Mouse (Mus musculus): ENCODE results near the gene Mosmo. TPM values are rescaled to one million over a fixed set of nuclear protein-coding genes. Genes with fewer than 3 reads are reported as not detected.

Gene Mosmo
- polyA plus RNA-seq, 1 experiment = 23.3 TPM

DNA sequence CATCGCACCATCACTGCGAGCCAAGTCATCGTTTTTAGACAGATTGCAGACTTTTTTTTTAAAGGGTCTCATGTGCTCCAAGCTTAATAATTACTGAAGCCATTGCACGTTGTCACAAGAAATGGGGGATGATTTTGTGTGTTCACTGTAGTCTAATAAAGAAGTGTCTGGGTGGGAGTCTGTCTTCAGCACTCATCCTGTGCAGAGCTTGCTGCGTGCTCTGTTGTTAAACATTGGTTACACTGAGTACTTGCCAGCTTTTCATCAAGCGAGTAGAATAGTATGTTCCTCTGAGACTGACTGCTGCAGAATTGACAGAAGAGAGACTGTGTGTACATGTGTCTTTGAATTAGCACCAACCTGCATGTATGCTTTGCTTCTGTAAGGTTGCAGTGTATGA, 7.8 kb downstream of the Mosmo start:
- Histone ChIP-seq H3K36me3 (ENCODE audit: control insufficient read depth, insufficient read depth) (no peaks in the 10 kb centered on the region), H3K79me2 (ENCODE audit: control insufficient read depth, insufficient read depth) (peaks cover 83% of the 10 kb centered on the region), H3K4me3 (no peak overlapping the region), H3ac (ENCODE audit: control insufficient read depth, insufficient read length) (no peak overlapping the region), H3K27me3 (ENCODE audit: control insufficient read depth, insufficient read depth, insufficient read length) (no peaks in the 10 kb centered on the region), H3K4me2 (ENCODE audit: low read depth) (peak overlapping the region; percentile 28)
- TF ChIP-seq TCF12 (IDR thresholded peaks at IDR 0.05; ENCODE audit: insufficient read depth, poor library complexity, severe bottlenecking) = no peak
- no peak for TF ChIP-seq E2F4 (IDR thresholded peaks at IDR 0.05; ENCODE audit: insufficient read depth)
- no peak for TF ChIP-seq POLR2A (IDR thresholded peaks at IDR 0.05; ENCODE audit: insufficient read length, low read depth)
- TF ChIP-seq REST (IDR thresholded peaks at IDR 0.05; ENCODE audit: insufficient read depth, insufficient read length) = no peak
- TF ChIP-seq CEBPB (IDR thresholded peaks at IDR 0.05; ENCODE audit: insufficient read depth, poor library complexity, severe bottlenecking) = no peak
- no peak for TF ChIP-seq USF1 (IDR thresholded peaks at IDR 0.05; ENCODE audit: low read depth)
- TF ChIP-seq MAX (IDR thresholded peaks at IDR 0.05; ENCODE audit: low read depth) = no peak
- TF ChIP-seq TCF3 (IDR thresholded peaks at IDR 0.05; ENCODE audit: insufficient read length, low read depth) = no peak
- TF ChIP-seq POLR2AphosphoS2 (IDR thresholded peaks at IDR 0.05; ENCODE audit: insufficient read length, low read depth) = no peak
- no peak for TF ChIP-seq MYOD1 (IDR thresholded peaks at IDR 0.05; ENCODE audit: control insufficient read depth in 1 of 3, insufficient read length in 2 of 3, low read depth in 2 of 3)
- TF ChIP-seq MYOG (IDR thresholded peaks at IDR 0.05; ENCODE audit: control insufficient read depth in 1 of 3, insufficient read depth in 1 of 3, insufficient read length in 2 of 3, low read depth in 2 of 3) = no peak
- TF ChIP-seq SRF (IDR thresholded peaks at IDR 0.05; ENCODE audit: control insufficient read depth, insufficient read length, low read depth) = no peak

DNA sequence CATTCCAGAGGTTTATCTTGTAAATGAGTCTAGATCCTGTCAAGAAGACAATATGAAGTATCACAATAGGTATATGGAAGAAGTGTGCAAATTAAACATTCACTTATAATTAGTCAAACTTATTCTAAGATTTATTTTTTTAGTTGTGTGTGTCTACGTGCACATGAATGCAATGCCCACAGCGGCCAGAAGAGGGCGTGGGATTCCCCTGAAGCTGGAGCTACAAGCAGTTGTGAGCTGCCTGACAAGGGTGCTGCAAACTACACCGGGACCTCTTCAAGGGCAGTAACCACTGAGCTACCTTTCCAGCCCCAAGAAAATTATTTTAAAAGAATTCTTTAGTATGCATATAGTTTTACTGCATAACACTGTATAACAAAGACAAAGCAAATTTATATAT, 13.2 kb downstream of the Mosmo start:
- Histone ChIP-seq H3ac (ENCODE audit: control insufficient read depth, insufficient read length) (no peak overlapping the region), H3K4me3 (no peak overlapping the region), H3K79me2 (ENCODE audit: control insufficient read depth, insufficient read depth) (peaks cover 65% of the 10 kb centered on the region), H3K4me2 (ENCODE audit: low read depth) (no peak overlapping the region), H3K36me3 (ENCODE audit: control insufficient read depth, insufficient read depth) (no peaks in the 10 kb centered on the region), H3K27me3 (ENCODE audit: control insufficient read depth, insufficient read depth, insufficient read length) (no peaks in the 10 kb centered on the region)
- TF ChIP-seq SRF (IDR thresholded peaks at IDR 0.05; ENCODE audit: control insufficient read depth, insufficient read length, low read depth) (no peak), TCF3 (IDR thresholded peaks at IDR 0.05; ENCODE audit: insufficient read length, low read depth) (no peak), REST (IDR thresholded peaks at IDR 0.05; ENCODE audit: insufficient read depth, insufficient read length) (no peak), CEBPB (IDR thresholded peaks at IDR 0.05; ENCODE audit: insufficient read depth, poor library complexity, severe bottlenecking) (no peak), MAX (IDR thresholded peaks at IDR 0.05; ENCODE audit: low read depth) (no peak), MYOD1 (IDR thresholded peaks at IDR 0.05; ENCODE audit: control insufficient read depth in 1 of 3, insufficient read length in 2 of 3, low read depth in 2 of 3) (no peak), POLR2A (IDR thresholded peaks at IDR 0.05; ENCODE audit: insufficient read length, low read depth) (no peak), TCF12 (IDR thresholded peaks at IDR 0.05; ENCODE audit: insufficient read depth, poor library complexity, severe bottlenecking) (no peak), USF1 (IDR thresholded peaks at IDR 0.05; ENCODE audit: low read depth) (no peak)

DNA sequence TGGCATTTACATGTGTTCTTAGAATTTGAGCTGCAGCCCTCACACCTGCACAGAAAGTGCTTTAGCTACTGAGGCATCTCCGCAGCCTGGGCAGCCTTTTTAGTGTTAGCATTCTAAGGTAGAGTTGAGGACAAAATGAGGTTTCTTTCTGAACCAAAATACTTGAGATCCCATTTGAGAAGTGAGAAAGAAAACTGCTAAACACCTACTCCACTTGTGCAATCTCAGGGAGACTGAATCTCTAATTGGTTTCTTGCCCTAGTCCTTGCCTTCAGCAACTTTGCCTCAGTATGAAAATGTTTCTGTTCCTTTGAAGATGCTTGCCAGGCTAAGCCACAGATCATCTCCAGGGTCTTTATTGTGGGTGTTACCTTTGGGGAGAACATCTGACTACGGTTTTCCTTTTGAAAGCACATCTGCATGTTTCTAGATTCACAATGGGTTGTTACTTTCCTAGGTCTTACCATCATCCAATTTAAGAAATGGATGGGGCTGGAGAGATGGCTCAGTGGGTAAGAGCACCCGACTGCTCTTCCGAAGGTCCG, 16.5 kb downstream of the Mosmo start:
- no peaks in the 10 kb centered on the region for H3K36me3 ChIP-seq (ENCODE audit: control insufficient read depth, insufficient read depth)
- peaks cover 59% of the 10 kb centered on the region for H3K79me2 ChIP-seq (ENCODE audit: control insufficient read depth, insufficient read depth)
- H3K4me3 ChIP-seq = no peak overlapping the region
- no peaks in the 10 kb centered on the region for H3K27me3 ChIP-seq (ENCODE audit: control insufficient read depth, insufficient read depth, insufficient read length)
- TF ChIP-seq E2F4 (IDR thresholded peaks at IDR 0.05; ENCODE audit: insufficient read depth) = no peak
- no peak for TF ChIP-seq MYOD1 (IDR thresholded peaks at IDR 0.05; ENCODE audit: control insufficient read depth in 1 of 3, insufficient read length in 2 of 3, low read depth in 2 of 3)
- H3ac ChIP-seq (ENCODE audit: control insufficient read depth, insufficient read length) = no peak overlapping the region
- H3K4me2 ChIP-seq (ENCODE audit: low read depth) = no peak overlapping the region

DNA sequence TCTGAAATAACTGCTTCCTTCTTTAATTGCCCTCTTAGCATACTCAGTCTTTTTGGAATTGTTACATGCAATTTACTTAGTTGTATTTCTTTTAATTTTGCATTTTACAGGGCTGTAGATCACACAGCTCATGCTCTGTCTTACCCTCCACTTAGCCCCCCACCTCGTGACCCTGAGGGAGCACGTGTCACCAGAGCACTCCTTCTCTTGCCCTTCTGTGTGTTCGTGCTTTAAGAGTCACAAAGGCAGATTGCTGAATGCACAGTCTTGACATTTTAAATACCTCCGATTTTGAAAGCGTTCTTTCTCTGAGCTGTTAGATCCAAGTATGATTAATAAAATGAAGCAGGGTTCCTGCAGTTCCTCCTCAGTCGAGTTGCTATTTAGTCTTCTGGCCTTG, 17.8 kb downstream of the Mosmo start:
- no peaks in the 10 kb centered on the region for H3K27me3 ChIP-seq (ENCODE audit: control insufficient read depth, insufficient read depth, insufficient read length)
- no peak overlapping the region for H3ac ChIP-seq (ENCODE audit: control insufficient read depth, insufficient read length)
- H3K36me3 ChIP-seq (ENCODE audit: control insufficient read depth, insufficient read depth) = no peaks in the 10 kb centered on the region
- H3K79me2 ChIP-seq (ENCODE audit: control insufficient read depth, insufficient read depth) = peaks cover 59% of the 10 kb centered on the region
- no peak overlapping the region for H3K4me3 ChIP-seq
- TF ChIP-seq POLR2AphosphoS2 (IDR thresholded peaks at IDR 0.05; ENCODE audit: insufficient read length, low read depth) = no peak
- TF ChIP-seq MYOD1 (IDR thresholded peaks at IDR 0.05; ENCODE audit: control insufficient read depth in 1 of 3, insufficient read length in 2 of 3, low read depth in 2 of 3) = no peak
- TF ChIP-seq TCF3 (IDR thresholded peaks at IDR 0.05; ENCODE audit: insufficient read length, low read depth) = no peak
- TF ChIP-seq USF1 (IDR thresholded peaks at IDR 0.05; ENCODE audit: low read depth) = no peak
- TF ChIP-seq E2F4 (IDR thresholded peaks at IDR 0.05; ENCODE audit: insufficient read depth) = no peak
- no peak for TF ChIP-seq SRF (IDR thresholded peaks at IDR 0.05; ENCODE audit: control insufficient read depth, insufficient read length, low read depth)
- TF ChIP-seq MAX (IDR thresholded peaks at IDR 0.05; ENCODE audit: low read depth) = no peak
- TF ChIP-seq TCF12 (IDR thresholded peaks at IDR 0.05; ENCODE audit: insufficient read depth, poor library complexity, severe bottlenecking) = no peak
- TF ChIP-seq CEBPB (IDR thresholded peaks at IDR 0.05; ENCODE audit: insufficient read depth, poor library complexity, severe bottlenecking) = no peak
- TF ChIP-seq REST (IDR thresholded peaks at IDR 0.05; ENCODE audit: insufficient read depth, insufficient read length) = no peak
- TF ChIP-seq MYOG (IDR thresholded peaks at IDR 0.05; ENCODE audit: control insufficient read depth in 1 of 3, insufficient read depth in 1 of 3, insufficient read length in 2 of 3, low read depth in 2 of 3) = no peak
- TF ChIP-seq POLR2A (IDR thresholded peaks at IDR 0.05; ENCODE audit: insufficient read length, low read depth) = no peak
- H3K4me2 ChIP-seq (ENCODE audit: low read depth) = no peak overlapping the region

DNA sequence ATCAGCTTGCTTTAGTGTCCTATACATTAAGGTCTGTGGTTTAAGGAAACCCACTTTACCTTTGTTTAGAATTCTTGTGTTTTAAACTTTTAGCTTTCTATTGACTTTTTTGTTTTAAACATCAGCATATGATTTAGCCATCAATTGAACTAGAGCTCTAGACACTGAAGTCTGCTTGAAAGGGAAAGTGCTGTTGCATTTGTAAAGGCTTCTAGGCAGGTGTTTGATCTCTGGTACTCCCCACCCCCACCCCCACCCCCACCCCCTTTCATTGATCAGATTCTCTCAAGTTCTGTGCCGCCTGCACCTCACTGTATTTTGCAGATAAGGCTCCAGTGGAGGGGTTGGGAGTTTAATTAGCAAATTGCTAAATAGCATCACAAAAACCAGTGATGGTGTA, 18.2 kb downstream of the Mosmo start:
- no peaks in the 10 kb centered on the region for H3K27me3 ChIP-seq (ENCODE audit: control insufficient read depth, insufficient read depth, insufficient read length)
- peaks cover 63% of the 10 kb centered on the region for H3K79me2 ChIP-seq (ENCODE audit: control insufficient read depth, insufficient read depth)
- H3ac ChIP-seq (ENCODE audit: control insufficient read depth, insufficient read length) = no peak overlapping the region
- no peak for TF ChIP-seq REST (IDR thresholded peaks at IDR 0.05; ENCODE audit: insufficient read depth, insufficient read length)
- no peak for TF ChIP-seq SRF (IDR thresholded peaks at IDR 0.05; ENCODE audit: control insufficient read depth, insufficient read length, low read depth)
- TF ChIP-seq TCF12 (IDR thresholded peaks at IDR 0.05; ENCODE audit: insufficient read depth, poor library complexity, severe bottlenecking) = no peak
- no peak for TF ChIP-seq MYOD1 (IDR thresholded peaks at IDR 0.05; ENCODE audit: control insufficient read depth in 1 of 3, insufficient read length in 2 of 3, low read depth in 2 of 3)
- TF ChIP-seq TCF3 (IDR thresholded peaks at IDR 0.05; ENCODE audit: insufficient read length, low read depth) = no peak
- TF ChIP-seq CEBPB (IDR thresholded peaks at IDR 0.05; ENCODE audit: insufficient read depth, poor library complexity, severe bottlenecking) = no peak
- TF ChIP-seq E2F4 (IDR thresholded peaks at IDR 0.05; ENCODE audit: insufficient read depth) = no peak
- TF ChIP-seq POLR2AphosphoS2 (IDR thresholded peaks at IDR 0.05; ENCODE audit: insufficient read length, low read depth) = no peak
- TF ChIP-seq POLR2A (IDR thresholded peaks at IDR 0.05; ENCODE audit: insufficient read length, low read depth) = no peak
- no peak for TF ChIP-seq MYOG (IDR thresholded peaks at IDR 0.05; ENCODE audit: control insufficient read depth in 1 of 3, insufficient read depth in 1 of 3, insufficient read length in 2 of 3, low read depth in 2 of 3)
- TF ChIP-seq USF1 (IDR thresholded peaks at IDR 0.05; ENCODE audit: low read depth) = no peak
- no peak for TF ChIP-seq MAX (IDR thresholded peaks at IDR 0.05; ENCODE audit: low read depth)
- H3K4me3 ChIP-seq = no peak overlapping the region
- H3K4me2 ChIP-seq (ENCODE audit: low read depth) = no peak overlapping the region
- H3K36me3 ChIP-seq (ENCODE audit: control insufficient read depth, insufficient read depth) = no peaks in the 10 kb centered on the region
